Mouse (Mus musculus) heart, embryonic 15.5 days (tissue): ENCODE measurements around the gene Cog6. TPM values are rescaled to one million over a fixed set of nuclear protein-coding genes. Genes with fewer than 3 reads are reported as not detected.
A peak's percentile ranks its signal among the peaks of the same experiment; 100 is the strongest.

Source experiments
- ATAC-seq: fragments of 200-750 bp; cut with Nextera tagmentation; replicated peaks from 2 replicates; pipeline ENCODE4 v1.8.0; 2017; ENCODE audit warnings: low read depth, moderate TSS enrichment; ENCODE audit not compliant: insufficient number of reproducible peaks, insufficient read depth, low FRiP score
- H3K27ac ChIP-seq: fragments of 300-500 bp; sonication (generic); 2 replicates; pipeline ENCODE4 v1.5.1; 2015; ENCODE audit warnings: mild to moderate bottlenecking, inconsistent platforms
- H3K27me3 ChIP-seq: fragments of 300-500 bp; sonication (generic); 2 replicates; pipeline ENCODE4 v1.6.1; 2015; ENCODE audit warnings: inconsistent platforms
- H3K36me3 ChIP-seq: fragments of 300-500 bp; sonication (generic); 2 replicates; pipeline ENCODE4 v1.6.1; 2015; ENCODE audit warnings: mild to moderate bottlenecking, inconsistent platforms
- H3K4me1 ChIP-seq: fragments of 300-500 bp; sonication (generic); replicated peaks from 2 replicates; pipeline ENCODE4 v1.6.1; 2015; ENCODE audit warnings: inconsistent platforms
- H3K4me2 ChIP-seq: fragments of 300-500 bp; sonication (generic); 2 replicates; pipeline ENCODE4 v1.6.1; 2015; ENCODE audit warnings: inconsistent platforms, mild to moderate bottlenecking, moderate library complexity
- H3K4me3 ChIP-seq: fragments of 300-500 bp; sonication (generic); 2 replicates; pipeline ENCODE4 v1.5.1; 2015; ENCODE audit warnings: mild to moderate bottlenecking, inconsistent platforms
- H3K9ac ChIP-seq: fragments of 300-500 bp; sonication (generic); 2 replicates; pipeline ENCODE4 v1.6.1; 2015; ENCODE audit warnings: mild to moderate bottlenecking, inconsistent platforms
- H3K9me3 ChIP-seq: fragments of 300-500 bp; sonication (generic); replicated peaks from 2 replicates; pipeline ENCODE4 v1.6.1; 2016; ENCODE audit warnings: inconsistent platforms
- WGBS: fragments of 180-500 bp; shearing (Covaris S2); methylation state at CpG from one replicate; pipeline ENCODE4 v1.1.7; 2015; ENCODE audit warnings: mixed read lengths; 5-methylcytosine and 5-hydroxymethylcytosine counted together
- polyA plus RNA-seq: library from polyadenylated mRNA; unstranded; fragments of >200 nt; fragmentation: Nextera tagmentation; extraction: Ambion mirVana; gene quantifications from 2 replicates; pipeline ENCODE4 v1.2.1, GENCODE M21; 2015

Cog6 gene
- polyA plus RNA-seq, result 51.6 and 52.6 TPM in 2 replicates

DNA sequence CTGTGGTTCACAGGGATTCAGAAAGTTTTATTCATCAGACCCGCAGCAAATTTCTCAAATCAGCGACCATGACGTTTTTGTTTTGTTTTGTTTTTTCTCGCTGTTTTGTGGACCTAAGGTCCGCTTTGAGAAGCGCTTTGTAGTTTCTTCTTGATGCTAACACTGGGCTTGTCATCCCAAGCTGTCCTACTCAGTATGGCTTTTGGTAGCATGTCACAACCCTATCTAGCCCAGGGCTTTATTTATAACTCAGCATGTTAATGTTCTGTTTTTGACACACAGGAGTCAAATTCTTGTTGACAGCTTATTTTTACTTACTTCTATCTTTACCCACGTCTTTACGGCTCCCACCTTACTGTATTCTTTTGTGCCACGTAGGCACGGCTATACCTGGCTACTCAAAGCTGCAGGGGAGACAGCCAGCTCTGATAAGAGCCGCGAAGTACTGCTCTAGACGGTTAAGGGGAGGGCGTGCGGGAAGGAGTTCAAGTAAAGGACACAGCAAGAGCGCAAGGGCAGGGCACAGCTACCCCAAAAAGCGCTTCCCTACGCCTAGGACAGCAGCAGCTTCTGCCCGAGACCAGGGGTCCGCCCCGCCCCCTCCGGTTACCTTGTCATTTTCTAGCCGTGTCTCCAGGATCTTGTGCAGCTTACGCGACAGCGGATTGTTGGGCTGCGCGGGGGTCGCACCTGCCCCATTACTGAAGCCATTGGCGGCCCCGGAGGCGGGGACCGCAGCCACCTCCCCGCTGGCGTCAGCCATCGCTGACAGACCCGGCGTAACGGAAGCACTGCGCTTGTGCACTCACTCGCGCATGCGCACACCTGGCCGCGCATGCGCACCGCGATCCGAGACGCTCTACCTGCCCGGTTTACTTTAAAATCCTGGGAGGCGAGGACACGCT, at the start of gene Cog6:
Cog6 (minus strand) TSS at position 802 of the 905 bp plus-strand sequence.
- H3K27me3 ChIP-seq, result 0 out of 2 replicates have a peak, but pooled peaks cover 6% of the 10 kb centered on the region
- H3K4me3 ChIP-seq, result peak within 1 kb of the TSS; percentile 77
- H3K9ac ChIP-seq, result peak within 1 kb of the TSS; percentile 60
- ATAC-seq, result peak; percentile 91
- no peaks in the 10 kb centered on the region for H3K9me3 ChIP-seq
- peak within 1 kb of the TSS; percentile 68 for H3K4me2 ChIP-seq
- peaks cover 7% of the 10 kb centered on the region for H3K4me1 ChIP-seq
- 4% methylated on average over 53 of the region's 53 CpGs for WGBS
- peak within 1 kb of the TSS; percentile 93 for H3K27ac ChIP-seq
- peaks cover 21% of the 10 kb centered on the region for H3K36me3 ChIP-seq

DNA sequence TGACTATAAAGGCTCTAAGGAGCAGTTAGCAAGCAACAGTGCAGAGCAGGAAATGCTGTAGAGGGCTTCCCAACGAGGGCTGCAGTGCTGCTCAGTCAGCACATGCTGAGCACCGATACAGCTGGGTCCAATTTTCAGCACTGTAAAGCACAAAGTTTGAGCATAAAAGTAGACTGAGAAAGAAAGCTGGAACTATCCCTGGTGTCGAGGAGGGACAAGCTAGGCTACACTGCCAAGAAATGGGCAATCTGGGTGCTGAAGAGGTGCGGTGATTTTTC, 49.0 kb upstream of the Cog6 start:
- peak overlapping the region; percentile 60 for H3K27ac ChIP-seq
- no peaks in the 10 kb centered on the region for H3K9me3 ChIP-seq
- 55% methylated on average over 4 of the region's 4 CpGs for WGBS
- H3K4me1 ChIP-seq, result peaks cover 46% of the 10 kb centered on the region
- ATAC-seq, result no peak
- no peak overlapping the region for H3K9ac ChIP-seq
- H3K27me3 ChIP-seq, result no peaks in the 10 kb centered on the region
- H3K4me3 ChIP-seq, result no peak overlapping the region
- no peak overlapping the region for H3K4me2 ChIP-seq
- H3K36me3 ChIP-seq, result peaks cover 3% of the 10 kb centered on the region; the same call in 1 of the 2 replicates

DNA sequence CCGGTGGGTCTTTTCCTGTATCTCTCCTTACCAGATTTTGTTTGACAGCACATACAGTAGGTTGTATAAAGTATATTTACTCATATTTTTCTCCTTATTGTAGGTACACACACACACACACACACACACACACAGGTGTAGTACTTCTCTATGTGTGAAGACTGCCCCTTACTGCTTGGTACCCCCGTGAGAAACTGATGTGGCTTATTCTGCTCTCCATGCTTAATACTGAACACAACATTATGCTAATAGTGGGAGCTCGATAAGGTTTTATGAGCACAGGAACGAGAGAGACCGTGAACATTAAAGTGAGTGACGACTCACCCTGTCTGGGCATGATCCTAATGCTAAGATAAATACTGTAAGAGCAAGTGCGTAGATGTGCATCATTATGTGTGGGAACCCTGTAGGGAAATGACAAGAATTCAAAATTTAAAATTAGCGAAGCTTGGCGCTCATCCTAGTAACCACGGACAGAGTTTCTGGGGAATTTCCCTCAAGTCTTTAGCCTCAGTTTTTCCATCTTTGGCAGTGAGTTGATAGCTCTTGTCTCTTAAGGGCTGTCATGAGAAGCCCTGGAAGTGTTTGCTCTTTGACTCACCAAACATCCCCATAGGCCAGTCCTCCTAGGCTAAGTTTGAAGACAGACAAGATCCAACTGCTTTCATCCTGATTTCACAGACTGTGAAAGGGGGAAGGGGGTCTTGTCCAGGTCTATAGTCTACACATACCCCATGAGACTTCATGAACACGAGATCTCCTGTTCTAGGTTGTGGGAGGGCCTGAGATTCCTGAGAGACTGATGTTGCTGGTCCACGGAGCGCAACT, 48.4 kb upstream of the Cog6 start:
- peaks cover 51% of the 10 kb centered on the region for H3K4me1 ChIP-seq
- peak overlapping the region; percentile 60 for H3K27ac ChIP-seq
- H3K4me3 ChIP-seq, result no peak overlapping the region
- ATAC-seq, result no peak
- 74% methylated on average over 13 of the region's 13 CpGs for WGBS
- H3K36me3 ChIP-seq, result peaks cover 3% of the 10 kb centered on the region; the same call in 1 of the 2 replicates
- no peaks in the 10 kb centered on the region for H3K9me3 ChIP-seq
- H3K27me3 ChIP-seq, result no peaks in the 10 kb centered on the region
- no peak overlapping the region for H3K9ac ChIP-seq
- no peak overlapping the region for H3K4me2 ChIP-seq

DNA sequence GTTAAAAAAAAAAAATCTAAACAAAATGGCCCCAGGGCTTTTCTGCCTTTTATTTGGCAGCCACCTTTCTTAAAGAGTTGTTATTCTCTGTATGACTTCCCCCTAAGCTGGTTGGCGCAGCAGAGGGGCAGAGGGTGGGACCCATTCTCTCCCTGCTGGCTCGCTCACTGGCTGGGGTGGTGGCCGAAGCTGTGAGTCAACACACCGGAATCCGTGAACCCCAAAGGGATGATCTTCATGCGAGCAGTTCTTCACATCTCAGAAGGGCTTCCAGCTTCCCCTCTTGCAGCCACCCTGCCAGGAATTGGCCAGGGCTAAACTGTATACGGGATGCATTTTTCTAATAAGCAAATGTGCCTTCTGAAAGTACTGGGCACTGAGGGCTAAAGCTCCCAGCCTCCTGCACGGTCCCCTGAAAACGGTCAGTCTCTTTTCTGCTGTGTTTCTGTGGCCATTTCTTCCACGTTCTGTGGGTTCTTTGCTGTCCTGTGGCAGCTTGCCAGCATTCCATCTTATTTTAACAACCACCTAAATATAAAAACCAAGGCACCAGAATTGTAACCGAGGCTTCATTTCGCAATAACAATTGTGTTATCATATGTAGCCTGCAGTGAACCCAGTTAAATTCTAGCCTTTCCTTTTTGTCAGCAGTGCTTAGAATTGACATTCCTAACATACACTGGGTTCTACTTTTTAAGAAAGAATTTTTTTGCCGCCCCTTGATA, 46.5 kb upstream of the Cog6 start:
- Histone ChIP-seq H3K27ac (peak overlapping the region; percentile 85), H3K4me1 (peaks cover 68% of the 10 kb centered on the region), H3K4me3 (peak overlapping the region; percentile 30), H3K27me3 (no peaks in the 10 kb centered on the region), H3K9me3 (no peaks in the 10 kb centered on the region), H3K4me2 (peak overlapping the region; percentile 56), H3K9ac (0 out of 2 replicates have a peak overlapping the region, but pooled peaks have one; percentile 9), H3K36me3 (peaks cover 3% of the 10 kb centered on the region; the same call in 1 of the 2 replicates)
- peak; percentile 48; the same call in 1 of the 2 replicates for ATAC-seq
- WGBS, result 31% methylated on average over 13 of the region's 13 CpGs

DNA sequence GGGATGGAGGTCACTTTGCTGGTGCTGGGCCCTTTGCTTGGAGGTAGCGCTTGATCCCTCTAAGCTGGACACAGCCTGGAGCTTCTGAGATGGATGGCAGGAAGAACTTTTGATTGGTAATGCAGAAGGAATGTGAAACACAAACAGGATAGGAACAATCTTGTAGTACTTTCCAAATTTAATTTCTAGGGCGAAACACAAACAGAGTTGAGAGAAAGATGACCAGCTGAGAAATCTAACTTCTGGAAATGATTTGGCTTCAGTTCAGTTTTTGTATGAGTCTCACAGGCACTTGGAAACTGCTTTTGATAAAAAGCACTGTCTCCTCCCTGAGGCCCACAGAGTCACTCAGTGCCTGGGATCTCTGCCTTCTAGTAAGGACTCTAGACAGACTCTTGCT, 42.9 kb upstream of the Cog6 start:
- no peak overlapping the region for H3K4me2 ChIP-seq
- no peak overlapping the region for H3K9ac ChIP-seq
- peak overlapping the region; percentile 78 for H3K27ac ChIP-seq
- H3K9me3 ChIP-seq, result no peaks in the 10 kb centered on the region
- no peaks in the 10 kb centered on the region for H3K27me3 ChIP-seq
- H3K36me3 ChIP-seq, result no peaks in the 10 kb centered on the region
- H3K4me3 ChIP-seq, result no peak overlapping the region
- H3K4me1 ChIP-seq, result peaks cover 79% of the 10 kb centered on the region
- 0 out of 2 replicates have a peak, but pooled peaks have one; percentile 41 for ATAC-seq
- 16% methylated on average over 2 of the region's 2 CpGs for WGBS

DNA sequence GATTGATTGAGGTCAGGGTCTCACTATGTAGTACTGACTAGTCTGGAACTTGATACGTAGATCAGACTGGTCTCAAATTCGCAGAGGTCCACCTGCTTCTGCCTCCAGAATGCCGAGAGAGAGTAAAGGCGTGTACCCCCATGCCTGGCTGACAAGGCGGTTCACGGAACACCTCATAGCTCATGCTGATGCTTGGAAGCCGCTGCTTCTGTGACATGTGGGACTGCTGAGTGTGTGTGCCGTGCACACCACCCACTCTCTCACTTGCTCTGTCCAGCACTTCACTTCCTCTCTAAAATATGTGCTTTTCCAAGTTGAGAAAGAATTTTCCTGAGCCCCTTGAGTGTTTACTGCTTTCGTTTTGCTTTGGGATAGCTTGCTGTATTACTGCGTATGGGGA, 39.4 kb upstream of the Cog6 start:
- 70% methylated on average over 10 of the region's 10 CpGs for WGBS
- no peak for ATAC-seq
- no peaks in the 10 kb centered on the region for H3K36me3 ChIP-seq
- no peak overlapping the region for H3K4me3 ChIP-seq
- H3K27me3 ChIP-seq, result no peaks in the 10 kb centered on the region
- H3K4me1 ChIP-seq, result peaks cover 82% of the 10 kb centered on the region
- H3K27ac ChIP-seq, result no peak overlapping the region
- H3K4me2 ChIP-seq, result no peak overlapping the region
- H3K9me3 ChIP-seq, result no peaks in the 10 kb centered on the region
- no peak overlapping the region for H3K9ac ChIP-seq

DNA sequence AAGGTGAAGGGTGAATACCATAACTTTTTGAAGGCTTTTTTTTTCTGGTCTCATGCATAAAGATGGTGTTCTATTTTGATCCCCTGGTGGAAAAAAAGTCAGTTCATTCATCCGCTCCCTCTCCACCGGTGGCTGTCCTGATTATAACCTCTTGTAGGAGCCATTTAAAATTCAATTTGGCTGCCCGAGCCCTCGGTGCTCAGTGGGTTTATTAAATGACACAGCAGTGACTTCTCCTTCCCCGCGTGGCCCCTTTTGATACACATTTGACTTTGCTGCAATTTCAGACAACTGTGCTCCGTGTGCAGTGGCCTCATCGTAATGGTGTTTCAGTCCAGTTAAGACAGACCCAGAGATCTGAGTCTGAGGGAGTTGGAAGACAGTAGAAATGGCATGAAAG, 35.3 kb upstream of the Cog6 start:
- Histone ChIP-seq H3K9ac (no peak overlapping the region), H3K36me3 (peaks cover 6% of the 10 kb centered on the region), H3K27ac (peak overlapping the region; percentile 33; the same call in 1 of the 2 replicates), H3K4me1 (peaks cover 56% of the 10 kb centered on the region), H3K4me2 (no peak overlapping the region), H3K4me3 (no peak overlapping the region), H3K9me3 (no peaks in the 10 kb centered on the region), H3K27me3 (no peaks in the 10 kb centered on the region)
- ATAC-seq, result no peak
- 45% methylated on average over 8 of the region's 8 CpGs for WGBS

DNA sequence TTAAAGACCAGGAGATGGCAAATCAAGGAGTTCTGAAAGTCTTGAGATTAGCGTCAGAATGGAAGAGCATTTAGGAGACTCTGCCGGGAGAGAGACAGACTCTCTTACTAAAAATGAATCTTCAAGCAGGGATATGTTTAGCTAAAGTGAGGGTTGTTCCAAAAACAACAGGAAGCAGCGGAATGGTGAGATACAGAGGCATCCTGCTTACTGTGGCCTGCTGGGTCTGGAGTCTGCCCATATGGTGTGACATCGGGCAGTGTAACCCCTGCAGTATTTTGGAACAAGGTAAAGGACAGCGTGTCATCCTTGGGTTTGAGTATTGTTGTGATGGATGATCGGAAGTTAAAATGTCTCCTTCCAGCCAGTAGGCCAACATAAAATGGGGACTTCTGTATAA, 29.3 kb upstream of the Cog6 start:
- ATAC-seq, result no peak
- H3K4me3 ChIP-seq, result no peak overlapping the region
- WGBS, result 54% methylated on average over 6 of the region's 6 CpGs
- H3K4me1 ChIP-seq, result peaks cover 36% of the 10 kb centered on the region
- peak overlapping the region; percentile 37 for H3K4me2 ChIP-seq
- no peaks in the 10 kb centered on the region for H3K9me3 ChIP-seq
- H3K27me3 ChIP-seq, result no peaks in the 10 kb centered on the region
- peaks cover 6% of the 10 kb centered on the region for H3K36me3 ChIP-seq
- H3K27ac ChIP-seq, result peak overlapping the region; percentile 24; the same call in 1 of the 2 replicates
- no peak overlapping the region for H3K9ac ChIP-seq

DNA sequence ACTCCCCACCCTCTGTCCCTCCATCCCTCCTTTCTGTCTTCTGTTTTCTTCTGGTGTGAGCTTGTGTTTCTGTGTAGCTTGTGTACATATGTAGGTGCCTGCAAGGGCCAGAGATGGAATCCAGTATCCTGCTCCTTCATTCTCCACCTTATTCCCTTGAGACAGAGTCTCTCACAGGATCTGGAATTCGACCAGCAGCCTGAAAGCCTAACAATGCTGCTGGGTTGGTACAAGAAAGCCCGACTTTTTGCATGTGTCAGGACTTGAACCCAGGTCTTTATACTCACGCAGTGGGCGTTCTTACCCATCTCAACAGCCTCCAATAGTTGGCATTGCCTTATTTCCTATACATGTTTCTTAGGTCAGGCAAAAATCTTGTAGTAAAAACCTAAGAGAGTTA, 28.7 kb upstream of the Cog6 start:
- Histone ChIP-seq H3K4me3 (no peak overlapping the region), H3K27me3 (no peaks in the 10 kb centered on the region), H3K4me2 (peak overlapping the region; percentile 37), H3K36me3 (peaks cover 6% of the 10 kb centered on the region), H3K4me1 (peaks cover 31% of the 10 kb centered on the region), H3K9ac (no peak overlapping the region), H3K9me3 (no peaks in the 10 kb centered on the region), H3K27ac (no peak overlapping the region)
- 82% methylated on average over 4 of the region's 4 CpGs for WGBS
- ATAC-seq, result no peak

DNA sequence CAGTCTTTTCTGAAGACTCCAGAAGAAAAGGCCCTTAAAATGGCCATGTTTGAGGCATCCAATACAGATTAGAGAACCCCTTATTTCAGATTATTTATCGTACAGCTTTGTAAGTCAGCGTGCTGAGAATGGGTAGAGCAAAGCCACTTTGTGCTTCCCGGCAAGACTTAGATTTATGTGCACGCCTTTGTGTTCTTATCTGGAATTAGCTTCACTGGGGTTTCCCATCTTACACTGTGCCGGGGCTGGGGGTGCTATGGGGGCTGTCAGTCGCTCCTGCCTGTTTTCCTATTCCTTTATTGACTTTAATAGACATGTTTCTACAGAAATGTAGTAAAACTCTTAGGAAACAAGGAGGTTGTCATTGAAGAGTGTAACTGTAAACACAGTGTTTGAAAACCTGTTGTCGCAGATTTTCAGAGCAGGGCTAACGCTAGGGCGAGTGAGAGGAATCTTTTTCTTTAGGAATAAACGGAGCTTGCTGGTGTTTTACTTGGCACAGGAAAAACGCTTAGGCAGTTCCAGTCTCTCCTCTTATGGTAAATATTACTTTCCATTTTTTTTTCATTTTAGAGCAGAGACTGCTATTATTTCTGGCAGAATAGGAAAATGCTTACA, 27.8 kb upstream of the Cog6 start:
- 20% methylated on average over 11 of the region's 11 CpGs for WGBS
- peaks cover 39% of the 10 kb centered on the region for H3K4me1 ChIP-seq
- H3K9me3 ChIP-seq, result no peaks in the 10 kb centered on the region
- peak overlapping the region; percentile 80 for H3K4me2 ChIP-seq
- peak overlapping the region; percentile 40; the same call in 1 of the 2 replicates for H3K9ac ChIP-seq
- H3K27ac ChIP-seq, result peak overlapping the region; percentile 73
- peaks cover 6% of the 10 kb centered on the region for H3K36me3 ChIP-seq
- no peak for ATAC-seq
- peak overlapping the region; percentile 87 for H3K4me3 ChIP-seq
- H3K27me3 ChIP-seq, result no peaks in the 10 kb centered on the region
